Mouse (Mus musculus) limb, embryonic 14.5 days (tissue): Measurements from ENCODE around the gene Cplx1. TPM values are rescaled to one million over a fixed set of nuclear protein-coding genes. Genes with fewer than 3 reads are reported as not detected.

ENCODE experiments used
- ATAC-seq: fragments of 200-750 bp; cut with Nextera tagmentation; 2 replicates; pipeline ENCODE4 v1.8.0; 2017; ENCODE audit warnings: low read depth, moderate number of reproducible peaks, moderate TSS enrichment; ENCODE audit not compliant: low FRiP score
- DNase-seq: peaks from one replicate; pipeline ENCODE4 v3.0.0-alpha.2; 2015; ENCODE audit warnings: low spot score
- H3K27ac ChIP-seq: fragments of 300-500 bp; sonication (generic); replicated peaks from 2 replicates; pipeline ENCODE4 v1.5.1; 2014; ENCODE audit warnings: low read depth, mild to moderate bottlenecking, low read length, moderate library complexity, mixed read lengths
- H3K27me3 ChIP-seq: fragments of 300-500 bp; sonication (generic); 2 replicates; pipeline ENCODE4 v1.6.1; 2014; ENCODE audit warnings: low read length, mixed read lengths; ENCODE audit not compliant: control insufficient read depth, insufficient read depth
- H3K36me3 ChIP-seq: fragments of 300-500 bp; sonication (generic); 2 replicates; pipeline ENCODE4 v1.6.1; 2014; ENCODE audit warnings: mild to moderate bottlenecking, low read length, moderate library complexity, mixed read lengths; ENCODE audit not compliant: control insufficient read depth, insufficient read depth
- H3K4me1 ChIP-seq: fragments of 300-500 bp; sonication (generic); 2 replicates; pipeline ENCODE4 v1.6.1; 2014; ENCODE audit warnings: antibody characterized with exemption, low read length, mixed read lengths; ENCODE audit not compliant: control insufficient read depth, insufficient read depth
- H3K4me2 ChIP-seq: fragments of 300-500 bp; sonication (generic); replicated peaks from 2 replicates; pipeline ENCODE4 v1.6.1; 2014; ENCODE audit warnings: low read depth, mild to moderate bottlenecking, low read length, moderate library complexity; ENCODE audit not compliant: severe bottlenecking
- H3K4me3 ChIP-seq: fragments of 300-500 bp; sonication (generic); replicated peaks from 2 replicates; pipeline ENCODE4 v1.5.1; 2014; ENCODE audit warnings: low read length
- H3K9ac ChIP-seq: fragments of 300-500 bp; sonication (generic); 2 replicates; pipeline ENCODE4 v1.6.1; 2014; ENCODE audit warnings: mild to moderate bottlenecking, low read depth, low read length, moderate library complexity; ENCODE audit not compliant: severe bottlenecking
- H3K9me3 ChIP-seq: fragments of 300-500 bp; sonication (generic); 2 replicates; pipeline ENCODE4 v1.6.1; 2016; ENCODE audit warnings: low read length; ENCODE audit not compliant: control insufficient read depth
- POLR2A ChIP-seq: fragments of 200-500 bp; IDR thresholded peaks from 2 replicates; pipeline ENCODE4 v1.8.0; 2012; ENCODE audit warnings: inconsistent platforms, mild to moderate bottlenecking, moderate library complexity, borderline replicate concordance; ENCODE audit not compliant: insufficient read depth, insufficient read length; ENCODE audit errors: extremely low read depth
- WGBS: fragments of 180-500 bp; shearing (Covaris S2); extraction: QIAGEN DNeasy Blood & Tissue Kit; methylation state at CpG from one replicate; pipeline ENCODE4 v1.1.7; 2014; 5-methylcytosine and 5-hydroxymethylcytosine counted together
- polyA plus RNA-seq, 2 experiments: library from polyadenylated mRNA; depleted of rRNA in 1 of 2; stranded (reverse) in 1 of 2; unstranded in 1 of 2; fragments of >200 nt; fragmentation: Nextera tagmentation in 1 of 2; extraction: Ambion mirVana in 1 of 2; gene quantifications; 2 replicates each; pipeline versions ENCODE4 v1.2.1 to v1.2.3; 2012 to 2014

Gene Cplx1
- polyA plus RNA-seq, 2 experiments: 0.21 to 0.67 TPM

DNA sequence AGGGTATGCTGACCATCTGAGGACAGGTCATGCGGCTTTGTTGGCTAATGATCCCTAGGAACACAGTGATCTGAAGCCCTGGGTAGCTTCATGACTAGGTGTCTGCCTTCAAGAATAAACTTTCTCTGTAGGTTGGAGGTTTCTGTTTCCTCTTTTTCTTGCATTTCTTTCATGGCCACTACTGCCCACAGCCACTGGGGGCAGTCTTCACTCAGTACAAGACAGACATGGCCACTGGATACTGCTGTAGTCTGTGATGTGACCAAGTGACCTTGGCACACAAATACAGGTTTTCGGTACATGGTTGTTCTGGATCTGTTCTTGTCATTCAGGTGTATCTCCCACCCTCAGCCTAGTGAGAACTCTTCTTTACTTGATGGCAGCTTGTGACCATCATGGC, 64.6 kb downstream of the Cplx1 start:
- DNase-seq: no peak
- Histone ChIP-seq H3K4me3 (no peak overlapping the region), H3K27ac (no peak overlapping the region), H3K4me2 (no peak overlapping the region), H3K27me3 (no peaks in the 10 kb centered on the region), H3K9me3 (no peaks in the 10 kb centered on the region), H3K9ac (no peak overlapping the region), H3K4me1 (no peaks in the 10 kb centered on the region), H3K36me3 (peaks cover 73% of the 10 kb centered on the region)
- TF ChIP-seq POLR2A: no peak
- ATAC-seq: no peak
- 92% methylated on average over 2 of the region's 2 CpGs for WGBS

DNA sequence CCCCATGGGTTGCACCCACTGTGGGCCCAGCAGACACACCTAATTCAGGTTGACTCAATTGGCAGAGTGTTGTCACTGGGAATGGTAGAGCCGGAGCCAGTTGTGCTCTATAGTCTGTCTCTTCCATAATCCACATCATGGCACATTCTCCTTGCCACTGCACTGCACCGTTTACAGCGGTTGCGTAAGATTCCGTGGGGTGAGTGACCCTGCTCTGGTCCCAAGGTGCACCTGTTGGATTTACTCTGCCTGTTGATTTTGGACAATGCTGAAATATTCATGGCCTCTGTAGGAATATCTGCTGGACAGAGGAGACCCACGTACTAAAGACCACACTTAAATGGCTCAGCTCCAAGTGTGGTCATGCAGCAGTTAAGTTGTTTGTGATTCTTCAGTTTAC, 66.8 kb downstream of the Cplx1 start:
- Histone ChIP-seq H3K4me2 (no peak overlapping the region), H3K36me3 (peaks cover 64% of the 10 kb centered on the region), H3K27ac (no peak overlapping the region), H3K9ac (no peak overlapping the region), H3K4me3 (no peak overlapping the region), H3K4me1 (no peaks in the 10 kb centered on the region), H3K27me3 (no peaks in the 10 kb centered on the region), H3K9me3 (no peaks in the 10 kb centered on the region)
- DNase-seq: no peak
- no peak for ATAC-seq
- TF ChIP-seq POLR2A: no peak
- WGBS: 91% methylated on average over 6 of the region's 6 CpGs

DNA sequence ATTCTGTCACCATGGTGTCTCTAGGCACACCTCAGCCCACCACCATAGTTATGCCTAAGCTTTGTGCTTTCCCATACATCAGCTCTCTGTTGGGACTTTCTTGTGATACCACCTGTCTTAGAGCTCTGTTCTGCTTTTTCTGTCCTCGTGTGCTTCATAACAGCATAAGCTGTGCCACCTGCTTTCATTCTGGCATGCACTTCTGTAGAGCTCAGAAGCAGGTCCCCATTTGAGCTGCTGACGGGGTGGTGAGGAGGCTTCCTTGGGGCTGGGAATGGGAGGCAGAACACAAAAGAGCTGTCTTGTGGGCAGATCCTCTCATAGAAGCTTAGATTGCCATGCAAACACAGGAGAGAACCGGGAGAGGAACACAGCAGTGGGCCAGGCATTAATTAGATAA, 73.8 kb downstream of the Cplx1 start:
- H3K4me1 ChIP-seq: no peaks in the 10 kb centered on the region
- H3K36me3 ChIP-seq: peaks cover 74% of the 10 kb centered on the region
- DNase-seq (no peak), ATAC-seq (no peak)
- H3K27me3 ChIP-seq: no peaks in the 10 kb centered on the region
- H3K9ac ChIP-seq: no peak overlapping the region
- 92% methylated on average over 3 of the region's 3 CpGs for WGBS
- TF ChIP-seq POLR2A: no peak
- no peaks in the 10 kb centered on the region for H3K9me3 ChIP-seq
- no peak overlapping the region for H3K4me2 ChIP-seq
- no peak overlapping the region for H3K27ac ChIP-seq
- no peak overlapping the region for H3K4me3 ChIP-seq

DNA sequence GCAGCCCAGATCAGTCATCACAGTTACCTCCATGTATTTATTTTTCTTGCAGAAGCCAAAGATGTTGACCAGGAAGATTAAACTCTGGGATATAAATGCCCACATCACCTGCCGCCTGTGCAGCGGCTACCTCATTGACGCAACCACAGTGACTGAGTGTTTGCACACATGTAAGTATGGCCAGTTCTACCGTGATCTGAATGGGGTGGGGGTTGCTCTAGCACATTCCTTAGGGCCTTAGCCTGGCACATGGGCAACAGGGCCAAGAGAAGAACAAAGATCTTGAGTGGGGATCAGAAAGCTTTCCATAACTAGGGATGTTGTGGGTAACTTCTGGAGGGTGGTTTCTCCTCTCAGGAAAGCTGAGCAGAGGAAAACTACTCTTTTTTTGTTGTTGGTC, 76.1 kb downstream of the Cplx1 start:
- no peak for DNase-seq
- H3K36me3 ChIP-seq: peaks cover 69% of the 10 kb centered on the region
- no peak overlapping the region for H3K4me2 ChIP-seq
- H3K9ac ChIP-seq: no peak overlapping the region
- H3K27ac ChIP-seq: no peak overlapping the region
- TF ChIP-seq POLR2A: no peak
- no peak overlapping the region for H3K4me3 ChIP-seq
- H3K9me3 ChIP-seq: no peaks in the 10 kb centered on the region
- no peaks in the 10 kb centered on the region for H3K4me1 ChIP-seq
- no peaks in the 10 kb centered on the region for H3K27me3 ChIP-seq
- WGBS: 90% methylated on average over 4 of the region's 4 CpGs
- ATAC-seq: no peak

DNA sequence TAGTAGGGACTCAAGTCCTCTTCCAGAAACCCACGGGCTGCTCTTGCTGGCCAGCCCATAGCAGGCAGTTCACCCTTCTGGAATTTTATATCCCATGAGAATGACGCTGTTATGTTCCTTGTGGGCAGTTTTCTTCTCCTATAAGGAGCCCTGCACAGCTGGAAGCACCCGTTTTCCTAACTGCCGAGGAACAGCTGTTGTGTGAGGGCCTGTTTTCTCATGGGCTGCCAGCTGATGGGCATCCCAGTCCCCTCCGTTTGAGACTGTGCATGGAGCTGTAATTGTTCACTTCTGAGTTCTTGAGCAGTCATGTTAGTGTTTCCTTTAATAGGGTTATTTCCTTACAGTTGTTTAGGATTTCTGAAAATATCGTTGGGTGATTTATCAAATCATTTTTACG, 80.2 kb downstream of the Cplx1 start:
- Histone ChIP-seq H3K9ac (no peak overlapping the region), H3K4me3 (no peak overlapping the region), H3K4me1 (no peaks in the 10 kb centered on the region), H3K27me3 (no peaks in the 10 kb centered on the region), H3K9me3 (no peaks in the 10 kb centered on the region), H3K27ac (no peak overlapping the region), H3K36me3 (peaks cover 30% of the 10 kb centered on the region), H3K4me2 (no peak overlapping the region)
- DNase-seq (no peak), ATAC-seq (no peak)
- WGBS: 52% methylated on average over 7 of the region's 7 CpGs
- no peak for TF ChIP-seq POLR2A

Other genes starting within 250 kb of the Cplx1 start
- gene Pigg, start 237.4 kb downstream of the Cplx1 start, polyA plus RNA-seq (2012; rRNA removed): 5.8 and 6.0 TPM in 2 replicates
- gene Pigg, start 237.4 kb downstream of the Cplx1 start, polyA plus RNA-seq (2014; fragmentation: Nextera tagmentation; extraction: Ambion mirVana): 2.4 TPM in 2 replicates
- 0.45 and 0.65 TPM in 2 replicates for gene Gm42517, start 182.1 kb downstream of the Cplx1 start, polyA plus RNA-seq (2012; rRNA removed)
- gene Gm42517, start 182.1 kb downstream of the Cplx1 start, polyA plus RNA-seq (2014; fragmentation: Nextera tagmentation; extraction: Ambion mirVana): 0.14 and 0.52 TPM in 2 replicates
- gene Pde6b, start 161.6 kb downstream of the Cplx1 start, polyA plus RNA-seq (2012; rRNA removed): 0.03 TPM in 1 of 2 replicates, not detected in the other
- 0.17 TPM in 1 of 2 replicates, not detected in the other for gene Pde6b, start 161.6 kb downstream of the Cplx1 start, polyA plus RNA-seq (2014; fragmentation: Nextera tagmentation; extraction: Ambion mirVana)
- 80.1 and 174 TPM in 2 replicates for gene Atp5k, start 115.6 kb downstream of the Cplx1 start, polyA plus RNA-seq (2012; rRNA removed)
- 411 and 423 TPM in 2 replicates for gene Atp5k, start 115.6 kb downstream of the Cplx1 start, polyA plus RNA-seq (2014; fragmentation: Nextera tagmentation; extraction: Ambion mirVana)
- gene Mfsd7a, start 101.1 kb downstream of the Cplx1 start, polyA plus RNA-seq (2012; rRNA removed): 2.5 and 2.7 TPM in 2 replicates
- 0.14 TPM in 1 of 2 replicates, not detected in the other for gene Mfsd7a, start 101.1 kb downstream of the Cplx1 start, polyA plus RNA-seq (2014; fragmentation: Nextera tagmentation; extraction: Ambion mirVana)
- gene Pcgf3, start 88.8 kb downstream of the Cplx1 start, polyA plus RNA-seq (2012; rRNA removed): 24.3 and 26.7 TPM in 2 replicates
- 21.8 and 24.4 TPM in 2 replicates for gene Pcgf3, start 88.8 kb downstream of the Cplx1 start, polyA plus RNA-seq (2014; fragmentation: Nextera tagmentation; extraction: Ambion mirVana)
- 55.6 and 63.6 TPM in 2 replicates for gene Gak, start 79.7 kb upstream of the Cplx1 start, polyA plus RNA-seq (2012; rRNA removed)
- 45.2 and 46.0 TPM in 2 replicates for gene Gak, start 79.7 kb upstream of the Cplx1 start, polyA plus RNA-seq (2014; fragmentation: Nextera tagmentation; extraction: Ambion mirVana)
- gene Tmem175, start 79.7 kb upstream of the Cplx1 start, polyA plus RNA-seq (2012; rRNA removed): 41.8 and 63.3 TPM in 2 replicates
- 32.8 and 35.5 TPM in 2 replicates for gene Tmem175, start 79.7 kb upstream of the Cplx1 start, polyA plus RNA-seq (2014; fragmentation: Nextera tagmentation; extraction: Ambion mirVana)
- 21.4 and 26.8 TPM in 2 replicates for gene Idua, start 110.3 kb upstream of the Cplx1 start, polyA plus RNA-seq (2012; rRNA removed)
- gene Idua, start 110.3 kb upstream of the Cplx1 start, polyA plus RNA-seq (2014; fragmentation: Nextera tagmentation; extraction: Ambion mirVana): 15.6 and 17.1 TPM in 2 replicates
- 35.3 and 40.5 TPM in 2 replicates for gene Dgkq, start 119.6 kb upstream of the Cplx1 start, polyA plus RNA-seq (2012; rRNA removed)
- 12.5 and 13.3 TPM in 2 replicates for gene Dgkq, start 119.6 kb upstream of the Cplx1 start, polyA plus RNA-seq (2014; fragmentation: Nextera tagmentation; extraction: Ambion mirVana)
- gene Slc26a1, start 125.5 kb upstream of the Cplx1 start, polyA plus RNA-seq (2012; rRNA removed): 1.3 and 2.6 TPM in 2 replicates
- gene Slc26a1, start 125.5 kb upstream of the Cplx1 start, polyA plus RNA-seq (2014; fragmentation: Nextera tagmentation; extraction: Ambion mirVana): 1.1 and 1.4 TPM in 2 replicates
- 119 and 158 TPM in 2 replicates for gene Fgfrl1, start 142.4 kb upstream of the Cplx1 start, polyA plus RNA-seq (2012; rRNA removed)
- 46.5 and 51.8 TPM in 2 replicates for gene Fgfrl1, start 142.4 kb upstream of the Cplx1 start, polyA plus RNA-seq (2014; fragmentation: Nextera tagmentation; extraction: Ambion mirVana)
- 0.08 TPM in 1 of 2 replicates, not detected in the other for gene Rnf212, start 225.0 kb upstream of the Cplx1 start, polyA plus RNA-seq (2012; rRNA removed)
- not detected in 2 replicates for gene Rnf212, start 225.0 kb upstream of the Cplx1 start, polyA plus RNA-seq (2014; fragmentation: Nextera tagmentation; extraction: Ambion mirVana)
- gene Tmed11, start 245.3 kb upstream of the Cplx1 start, polyA plus RNA-seq (2012; rRNA removed): not detected in 2 replicates
- gene Tmed11, start 245.3 kb upstream of the Cplx1 start, polyA plus RNA-seq (2014; fragmentation: Nextera tagmentation; extraction: Ambion mirVana): not detected in 2 replicates